Mouse (Mus musculus): ENCODE measurements at regions not wholly inside any gene's neighbourhood (a gene's known extent, or its start where the extent isn't known, plus 50 kb on each side); places are given as distances from the start of the nearest gene placed in this dataset.

- no peak for DNase-seq
Measured at GRCm38 (mm10) chr13:6465911-6466419, 82.0 kb upstream of the Pitrm1 start.

GRCm38 (mm10) chr13:6469446-6470227 is 78.3 kb upstream of the Pitrm1 start:
- DNase-seq, result peak; percentile 78 to 83

- DNase-seq, result no peak
Measured at GRCm38 (mm10) chr13:6470286-6471103, 77.5 kb upstream of the Pitrm1 start.

- DNase-seq, result peak; percentile 71 to 76
Measured at GRCm38 (mm10) chr13:6471643-6472042, 76.3 kb upstream of the Pitrm1 start.

GRCm38 (mm10) chr13:6473401-6474190 is 74.4 kb upstream of the Pitrm1 start:
- DNase-seq, result no peak

GRCm38 (mm10) chr13:6479667-6480066 is 68.3 kb upstream of the Pitrm1 start:
- no peak for DNase-seq

- no peak for DNase-seq
Measured at GRCm38 (mm10) chr13:6484418-6484817, 63.5 kb upstream of the Pitrm1 start.

- no peak for DNase-seq
Measured at GRCm38 (mm10) chr13:6487837-6488236, 60.1 kb upstream of the Pitrm1 start.

- DNase-seq, result no peak
Measured at GRCm38 (mm10) chr13:6492916-6493619, 54.9 kb upstream of the Pitrm1 start.

Measured in kidney, postnatal 36 days (tissue).